Mouse (Mus musculus): ENCODE data around the gene Kbtbd3. TPM values are rescaled to one million over a fixed set of nuclear protein-coding genes. Genes with fewer than 3 reads are reported as not detected.
A peak's percentile ranks its signal among the peaks of the same experiment; 100 is the strongest.

The Kbtbd3 gene
- polyA plus RNA-seq, 2 experiments = 3.1 to 7.1 TPM

GRCm38 (mm10) chr9:4300466-4300865 is 9.2 kb upstream of the Kbtbd3 start:
- H3K27ac ChIP-seq (replicated peaks; ENCODE audit: low read depth, low read length) = no peak overlapping the region
- H3K9me3 ChIP-seq (ENCODE audit: control insufficient read depth, low read length) = no peaks in the 10 kb centered on the region
- H3K27me3 ChIP-seq (ENCODE audit: control insufficient read depth, insufficient read depth, low read length) = no peaks in the 10 kb centered on the region
- H3K4me2 ChIP-seq (replicated peaks; ENCODE audit: low read depth, low read length, severe bottlenecking) = no peak overlapping the region
- H3K36me3 ChIP-seq (ENCODE audit: control insufficient read depth, insufficient read depth, low read length) = peaks cover 33% of the 10 kb centered on the region
- no peak for DNase-seq (ENCODE audit: low spot score)
- no peak overlapping the region for H3K4me3 ChIP-seq (replicated peaks; ENCODE audit: low read length)
- H3K9ac ChIP-seq (ENCODE audit: low read depth, low read length, severe bottlenecking) = no peak overlapping the region
- no peak for TF ChIP-seq POLR2A (IDR thresholded peaks at IDR 0.05; ENCODE audit: borderline replicate concordance, extremely low read depth, insufficient read depth, insufficient read length)
- no peaks in the 10 kb centered on the region for H3K4me1 ChIP-seq (ENCODE audit: control insufficient read depth, insufficient read depth, low read length)
- no peak for ATAC-seq (ENCODE audit: low FRiP score, low read depth)
- WGBS = 96% methylated on average over 2 of the region's 2 CpGs

DNA sequence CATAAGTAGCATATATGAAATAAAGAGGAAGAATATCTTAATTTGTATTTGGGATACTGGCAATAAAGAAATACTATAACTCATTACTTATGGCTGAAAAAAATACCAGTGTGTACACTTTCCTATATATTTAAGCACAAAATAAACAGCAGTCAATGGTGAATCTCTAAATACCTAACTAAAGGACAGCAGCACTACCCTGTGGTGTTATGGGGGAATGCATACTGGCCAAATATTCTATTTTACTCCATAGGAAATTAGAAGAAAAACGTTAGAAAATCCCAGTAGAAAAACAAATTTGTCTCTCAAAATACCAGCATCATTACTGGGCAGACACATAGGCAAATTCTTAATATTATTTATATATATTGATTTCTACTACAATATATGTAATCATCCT is 4.8 kb upstream of the Kbtbd3 start:
- H3K4me3 ChIP-seq (replicated peaks; ENCODE audit: low read length) = no peak overlapping the region
- ATAC-seq (ENCODE audit: low FRiP score, low read depth) = no peak

DNA sequence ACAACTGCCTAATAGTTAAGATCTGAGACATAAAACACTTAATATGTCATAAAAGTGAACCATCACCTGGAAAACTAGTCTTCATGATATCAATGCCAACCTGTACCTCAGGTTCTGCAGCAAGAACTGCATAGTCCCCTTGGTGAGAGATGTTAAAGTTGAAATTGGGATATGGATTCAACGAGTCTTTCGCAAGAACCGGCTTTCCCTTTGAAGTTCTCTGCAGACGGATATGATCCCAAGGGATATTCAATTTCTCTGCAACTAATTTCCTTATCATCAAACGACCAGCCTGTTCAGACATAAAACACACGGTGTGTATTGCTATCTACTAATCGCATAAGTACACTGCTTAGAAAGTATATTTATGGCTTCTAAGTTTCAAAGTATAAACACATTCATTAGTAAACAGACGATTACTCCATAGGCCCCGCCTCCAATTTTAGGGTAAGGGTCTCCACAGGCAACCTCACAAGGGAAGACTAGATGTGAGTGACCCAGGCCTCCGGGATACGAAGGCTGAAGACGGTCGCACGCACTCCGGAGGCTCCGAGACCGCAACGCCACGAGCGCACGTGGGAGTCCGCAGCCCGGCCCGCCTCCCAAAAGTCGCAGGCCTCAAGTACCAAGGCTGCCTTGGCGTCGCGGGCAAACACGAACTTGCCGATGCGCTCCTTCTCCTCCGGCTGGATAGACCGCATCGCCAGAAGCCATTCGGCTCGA is 844 bp upstream of the Kbtbd3 start:
- Histone ChIP-seq H3K36me3 (ENCODE audit: control insufficient read depth, insufficient read depth, low read length) (no peaks in the 10 kb centered on the region), H3K27me3 (ENCODE audit: control insufficient read depth, insufficient read depth, low read length) (no peaks in the 10 kb centered on the region), H3K4me1 (ENCODE audit: control insufficient read depth, insufficient read depth, low read length) (peaks cover 10% of the 10 kb centered on the region), H3K9ac (ENCODE audit: low read depth, low read length, severe bottlenecking) (peak overlapping the region; percentile 58), H3K4me3 (replicated peaks; ENCODE audit: low read length) (peak overlapping the region; percentile 51), H3K4me2 (replicated peaks; ENCODE audit: low read depth, low read length, severe bottlenecking) (peak overlapping the region; percentile 72), H3K9me3 (ENCODE audit: control insufficient read depth, low read length) (no peaks in the 10 kb centered on the region), H3K27ac (replicated peaks; ENCODE audit: low read depth, low read length) (0 out of 2 replicates have a peak overlapping the region, but pooled peaks have one; percentile 58)
- peak; percentile 18 for DNase-seq (ENCODE audit: low spot score)
- TF ChIP-seq POLR2A (IDR thresholded peaks at IDR 0.05; ENCODE audit: borderline replicate concordance, extremely low read depth, insufficient read depth, insufficient read length) = no peak
- ATAC-seq (ENCODE audit: low FRiP score, low read depth) = peak; percentile 34
- WGBS = under 1% methylated on average over 35 of the region's 36 CpGs

More for the DNA sequence above, 4.8 kb upstream of the Kbtbd3 start:
- Histone ChIP-seq H3K27me3 (ENCODE audit: control insufficient read depth, insufficient read depth, low read length) (no peaks in the 10 kb centered on the region), H3K27ac (replicated peaks; ENCODE audit: low read depth, low read length) (no peak overlapping the region), H3K36me3 (ENCODE audit: control insufficient read depth, insufficient read depth, low read length) (peaks cover 18% of the 10 kb centered on the region), H3K4me2 (replicated peaks; ENCODE audit: low read depth, low read length, severe bottlenecking) (no peak overlapping the region), H3K9ac (ENCODE audit: low read depth, low read length, severe bottlenecking) (no peak overlapping the region), H3K4me1 (ENCODE audit: control insufficient read depth, insufficient read depth, low read length) (peaks cover 3% of the 10 kb centered on the region), H3K9me3 (ENCODE audit: control insufficient read depth, low read length) (no peaks in the 10 kb centered on the region)
- WGBS = 68% methylated on average over 1 of the region's 1 CpGs
- DNase-seq (ENCODE audit: low spot score) = no peak
- TF ChIP-seq POLR2A (IDR thresholded peaks at IDR 0.05; ENCODE audit: borderline replicate concordance, extremely low read depth, insufficient read depth, insufficient read length) = no peak

- TF ChIP-seq POLR2A (IDR thresholded peaks at IDR 0.05; ENCODE audit: borderline replicate concordance, extremely low read depth, insufficient read depth, insufficient read length) = no peak
- H3K4me1 ChIP-seq (ENCODE audit: control insufficient read depth, insufficient read depth, low read length) = peaks cover 10% of the 10 kb centered on the region
- DNase-seq (ENCODE audit: low spot score) = no peak
- ATAC-seq (ENCODE audit: low FRiP score, low read depth) = no peak
- H3K9me3 ChIP-seq (ENCODE audit: control insufficient read depth, low read length) = no peaks in the 10 kb centered on the region
- 78% methylated on average over 3 of the region's 3 CpGs for WGBS
- H3K27me3 ChIP-seq (ENCODE audit: control insufficient read depth, insufficient read depth, low read length) = no peaks in the 10 kb centered on the region
- H3K27ac ChIP-seq (replicated peaks; ENCODE audit: low read depth, low read length) = no peak overlapping the region
- no peaks in the 10 kb centered on the region for H3K36me3 ChIP-seq (ENCODE audit: control insufficient read depth, insufficient read depth, low read length)
- H3K9ac ChIP-seq (ENCODE audit: low read depth, low read length, severe bottlenecking) = peak overlapping the region; percentile 90
- H3K4me3 ChIP-seq (replicated peaks; ENCODE audit: low read length) = peak overlapping the region; percentile 51
- H3K4me2 ChIP-seq (replicated peaks; ENCODE audit: low read depth, low read length, severe bottlenecking) = peak overlapping the region; percentile 68
Observed at GRCm38 (mm10) chr9:4310706-4311105, 1.1 kb downstream of the Kbtbd3 start.

GRCm38 (mm10) chr9:4311162-4311561 is 1.5 kb downstream of the Kbtbd3 start:
- TF ChIP-seq POLR2A (IDR thresholded peaks at IDR 0.05; ENCODE audit: borderline replicate concordance, extremely low read depth, insufficient read depth, insufficient read length) = no peak
- no peak overlapping the region for H3K4me2 ChIP-seq (replicated peaks; ENCODE audit: low read depth, low read length, severe bottlenecking)
- no peaks in the 10 kb centered on the region for H3K36me3 ChIP-seq (ENCODE audit: control insufficient read depth, insufficient read depth, low read length)
- no peak overlapping the region for H3K9ac ChIP-seq (ENCODE audit: low read depth, low read length, severe bottlenecking)
- no peak for ATAC-seq (ENCODE audit: low FRiP score, low read depth)
- DNase-seq (ENCODE audit: low spot score) = no peak
- no peak overlapping the region for H3K27ac ChIP-seq (replicated peaks; ENCODE audit: low read depth, low read length)
- peaks cover 10% of the 10 kb centered on the region for H3K4me1 ChIP-seq (ENCODE audit: control insufficient read depth, insufficient read depth, low read length)
- WGBS = 85% methylated on average over 3 of the region's 3 CpGs
- H3K4me3 ChIP-seq (replicated peaks; ENCODE audit: low read length) = no peak overlapping the region
- no peaks in the 10 kb centered on the region for H3K27me3 ChIP-seq (ENCODE audit: control insufficient read depth, insufficient read depth, low read length)
- no peaks in the 10 kb centered on the region for H3K9me3 ChIP-seq (ENCODE audit: control insufficient read depth, low read length)
